Mouse (Mus musculus): ENCODE measurements around the gene Zbed3. TPM values are rescaled to one million over a fixed set of nuclear protein-coding genes. Genes with fewer than 3 reads are reported as not detected.
"Not testable (repeated sequence)": the region's sequence is repeated elsewhere in the genome, so short reads cannot be mapped to it uniquely, and the experiment has no call there.

The Zbed3 gene
- total RNA-seq, 2 experiments from 2014 or later: 20.6 to 23.3 TPM

DNA sequence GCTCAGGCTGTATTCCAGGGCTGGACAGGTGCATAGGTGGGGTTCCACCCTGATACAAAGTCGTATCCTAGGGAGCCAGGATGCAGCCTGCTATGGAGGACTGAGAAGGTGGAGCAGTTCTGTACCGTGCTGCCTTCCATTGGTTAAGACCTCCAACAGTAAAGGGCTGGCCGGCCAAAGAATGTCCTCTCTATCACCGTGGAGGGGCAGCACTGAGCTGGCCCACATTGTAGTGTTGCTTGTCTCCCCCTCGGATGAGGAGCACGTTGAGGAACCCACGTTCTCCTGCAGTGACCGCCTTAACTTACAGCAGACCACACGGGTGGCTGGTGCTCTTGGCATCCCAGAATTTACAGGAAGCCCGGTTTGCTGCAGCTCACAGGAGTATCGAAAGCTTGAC, 7.1 kb downstream of the Zbed3 start:
- DNase-seq (ENCODE audit: low spot score in 2 of 2): no peak

DNA sequence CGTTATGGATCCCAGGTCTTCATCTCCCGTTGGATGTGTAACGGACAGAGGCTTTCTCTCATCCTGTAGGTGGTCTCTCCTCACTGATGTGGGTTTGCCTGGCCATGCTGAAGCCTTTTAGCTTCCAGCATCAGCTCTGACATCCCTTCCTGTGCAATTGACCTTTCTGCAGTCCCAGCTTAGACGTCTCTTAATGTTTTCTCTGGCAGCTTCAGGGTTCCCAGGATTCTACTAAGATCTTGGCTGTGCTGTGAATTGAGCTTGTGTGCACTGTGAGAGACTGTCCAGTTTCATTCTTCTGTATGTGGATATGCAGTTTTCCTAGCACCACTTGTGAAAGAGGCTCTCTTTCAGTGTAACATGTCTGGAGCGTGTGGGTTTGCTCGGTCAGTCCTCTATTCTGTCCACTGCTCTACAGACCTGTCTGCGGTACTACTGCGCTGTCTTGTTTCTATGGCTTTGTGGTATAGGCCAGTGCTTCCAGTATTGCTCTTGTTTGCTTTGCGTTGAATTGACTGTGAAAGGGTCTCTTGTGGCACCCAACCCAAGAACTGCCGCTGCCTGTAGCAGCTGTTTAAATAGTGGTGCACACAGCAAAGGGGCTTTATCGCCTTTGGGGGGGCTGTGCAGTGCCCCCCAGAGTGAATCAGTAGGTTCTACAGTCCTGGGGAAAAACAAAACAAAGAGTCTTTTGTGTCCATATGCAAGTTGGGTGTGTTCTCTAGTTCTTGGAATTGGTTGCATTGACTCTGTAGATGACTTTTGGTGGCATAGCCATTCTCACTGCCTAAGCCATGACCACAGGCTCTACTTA, 8.9 kb downstream of the Zbed3 start:
- DNase-seq (ENCODE audit: low spot score in 2 of 2): no peak

DNA sequence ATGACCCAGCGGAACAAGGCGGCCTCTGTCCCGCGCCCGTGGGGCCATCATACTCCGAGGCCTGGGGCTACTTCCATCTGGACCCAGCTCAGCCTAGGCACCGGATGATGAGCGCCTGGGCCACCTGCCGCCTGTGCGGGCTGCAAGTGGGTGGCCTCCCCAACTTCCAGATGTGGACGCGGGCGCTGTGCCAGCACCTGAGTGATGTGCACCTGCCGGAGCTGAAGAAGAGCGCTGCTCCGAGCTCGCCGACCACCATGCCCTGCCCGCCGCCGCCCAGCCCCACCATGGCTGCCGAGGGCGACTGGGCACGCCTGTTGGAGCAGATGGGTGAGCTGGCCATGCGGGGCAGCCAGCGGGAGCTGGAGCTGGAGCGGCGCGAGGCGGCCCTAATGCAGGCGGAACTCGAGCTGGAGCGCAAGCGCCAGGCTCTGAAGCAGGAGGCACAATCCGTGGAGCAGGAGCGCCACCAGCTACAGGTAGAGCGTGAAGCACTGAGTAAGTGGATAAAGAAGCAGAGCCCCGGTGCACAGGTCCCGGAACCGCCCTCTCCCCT, 12.8 kb downstream of the Zbed3 start:
- DNase-seq (ENCODE audit: low spot score in 2 of 2): no peak

DNA sequence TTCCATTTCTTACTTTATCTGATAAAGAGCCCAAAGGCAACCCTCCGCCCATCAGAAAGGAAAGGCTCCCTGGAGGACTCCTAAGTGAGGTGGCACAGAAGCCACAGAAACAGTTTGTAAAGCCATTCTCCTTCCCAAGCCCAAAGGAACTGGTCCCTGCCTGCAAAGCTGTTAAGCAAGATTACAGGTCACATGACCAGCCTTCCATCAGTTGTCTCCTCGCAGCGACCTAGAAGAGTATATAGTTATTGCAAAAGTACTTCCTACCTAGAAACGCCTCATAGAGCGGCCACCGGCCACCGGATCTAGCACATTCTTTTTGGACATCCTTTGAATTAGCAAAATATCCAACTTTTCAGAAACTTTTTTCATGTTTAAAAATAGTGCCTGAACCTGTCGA, 20.1 kb downstream of the Zbed3 start:
- DNase-seq (ENCODE audit: low spot score in 2 of 2): no peak

DNA sequence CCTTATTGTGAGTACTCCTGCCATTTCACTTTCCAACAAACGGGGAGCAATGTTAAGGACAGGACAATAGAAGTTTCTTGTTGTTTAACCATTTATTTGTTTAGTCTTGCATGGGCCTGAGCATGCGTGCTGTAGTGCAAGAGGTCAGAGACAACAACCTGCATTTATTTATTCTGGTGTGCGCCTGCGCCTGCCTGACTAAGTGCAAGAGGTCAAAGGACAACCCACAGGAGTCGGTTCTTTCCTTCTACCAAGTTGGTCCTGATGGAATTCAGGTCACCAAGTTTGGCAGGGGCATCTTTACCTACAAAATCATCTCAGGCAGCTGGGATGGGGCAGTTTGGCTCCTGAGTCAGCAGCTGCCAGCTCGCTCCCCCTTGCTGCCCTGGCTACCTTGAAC, 22.5 kb downstream of the Zbed3 start:
- no peak for DNase-seq (ENCODE audit: low spot score in 2 of 2)

DNA sequence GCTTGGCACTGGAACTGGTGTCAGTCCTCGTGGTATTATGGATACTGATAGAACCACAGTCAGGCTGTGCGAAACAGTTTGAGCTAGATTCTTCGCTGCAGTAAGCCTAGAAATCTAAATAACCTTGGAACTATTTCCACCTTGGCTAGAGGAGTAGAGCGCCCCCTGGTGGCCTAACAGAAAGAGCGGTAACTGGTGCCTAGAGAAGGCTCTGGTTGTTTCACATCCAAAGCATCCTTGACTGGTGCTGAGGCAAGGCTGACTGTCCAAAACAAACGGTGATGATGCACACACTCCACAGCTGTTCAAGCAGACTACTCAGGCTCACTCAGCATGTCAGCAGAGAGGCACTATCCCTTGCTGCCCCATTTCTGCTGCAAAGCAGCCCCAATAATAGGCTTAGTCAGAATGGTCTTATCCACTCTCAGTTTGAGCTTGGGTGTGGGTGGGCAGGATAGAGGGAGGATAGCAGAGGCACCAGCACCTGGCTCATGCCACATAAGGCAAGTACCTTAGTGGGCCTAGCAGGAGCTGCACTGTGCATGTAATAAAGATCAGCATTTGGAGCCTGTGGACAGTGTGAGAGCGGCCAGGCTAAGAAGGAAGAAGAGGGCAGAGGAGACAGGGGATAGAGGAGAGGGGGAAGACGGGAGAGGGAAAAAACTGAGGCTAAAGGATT, 23.7 kb downstream of the Zbed3 start:
- DNase-seq (ENCODE audit: low spot score in 2 of 2): peak; percentile 42 to 70

DNA sequence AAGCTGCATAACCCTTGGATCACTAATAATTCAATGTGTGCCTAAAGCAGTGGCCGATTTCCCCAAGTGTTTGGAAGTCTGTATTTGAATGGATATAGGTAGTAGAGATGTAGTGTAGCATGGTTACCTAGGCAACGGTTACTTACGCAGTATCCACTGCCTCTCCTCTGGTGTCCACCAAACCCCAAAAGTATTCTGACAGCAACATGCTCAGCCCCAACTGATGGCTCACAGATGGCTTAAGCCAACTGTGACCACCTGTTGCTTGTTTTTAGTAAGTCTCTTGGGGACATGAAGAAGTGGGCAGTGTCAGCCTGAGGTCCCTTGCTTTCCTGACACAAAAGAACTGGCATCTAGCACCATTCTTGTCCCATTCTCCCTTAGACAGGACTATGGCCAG, 25.1 kb downstream of the Zbed3 start:
- no peak for DNase-seq (ENCODE audit: low spot score in 2 of 2)

DNA sequence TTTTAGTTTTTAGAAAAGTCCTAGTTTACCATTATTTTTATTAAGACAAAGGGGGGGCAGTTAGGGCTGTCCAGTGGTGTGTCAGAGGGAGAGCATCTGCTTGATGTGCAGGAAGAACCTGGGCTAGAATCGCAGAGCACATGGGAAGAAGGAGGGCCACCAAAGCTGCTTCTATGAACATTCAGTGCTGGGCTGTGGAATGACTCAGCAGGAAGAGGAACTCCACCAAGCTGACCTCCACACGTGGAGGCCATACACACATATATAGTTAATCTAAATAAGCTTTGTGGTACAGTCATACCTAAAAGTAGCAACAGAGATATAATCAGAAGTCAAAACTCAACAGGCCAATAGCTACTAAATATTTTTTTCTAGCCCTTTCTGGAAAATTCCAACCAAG, 34.8 kb downstream of the Zbed3 start:
- no peak for DNase-seq (ENCODE audit: low spot score in 2 of 2)

DNA sequence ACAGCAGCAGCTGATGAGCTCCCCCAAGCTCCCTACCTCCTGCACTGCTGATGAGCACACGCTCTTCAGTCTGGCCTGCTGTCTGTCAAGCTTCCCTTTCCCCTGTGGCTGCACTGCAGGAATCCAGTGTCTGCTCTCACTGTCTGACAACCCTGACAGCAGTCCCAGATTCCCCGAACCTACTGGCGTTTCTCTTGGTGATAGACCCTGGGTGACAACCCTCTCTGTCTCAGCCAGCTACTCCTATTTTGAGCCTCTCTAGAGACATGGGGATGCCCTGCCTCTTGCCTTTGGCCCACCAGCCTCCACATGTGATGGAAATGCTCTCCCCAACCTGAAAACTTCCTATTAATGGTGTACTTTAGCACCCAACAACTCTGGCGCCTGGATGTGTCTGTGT, 40.0 kb downstream of the Zbed3 start:
- no peak for DNase-seq (ENCODE audit: low spot score in 2 of 2)

DNA sequence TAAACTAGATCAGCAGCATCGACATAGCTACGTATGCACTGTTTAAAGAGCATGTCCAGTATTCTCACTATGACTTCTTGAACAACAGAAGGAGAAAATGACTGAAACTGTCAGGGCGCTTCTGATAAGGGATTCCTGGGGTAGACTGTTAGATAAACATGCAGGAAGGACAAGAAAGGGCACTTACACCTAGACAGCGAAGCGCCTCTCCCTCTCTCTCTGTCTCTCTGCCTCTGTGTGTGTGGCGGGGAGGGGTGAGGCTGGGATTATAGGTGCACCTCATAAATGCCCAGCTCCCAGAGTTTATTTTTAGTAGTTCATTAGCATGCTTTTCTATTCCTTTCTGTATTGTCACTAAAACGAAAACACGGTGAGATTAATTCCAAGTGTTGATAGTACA, 42.9 kb downstream of the Zbed3 start:
- no peak for DNase-seq (ENCODE audit: low spot score in 2 of 2)

DNA sequence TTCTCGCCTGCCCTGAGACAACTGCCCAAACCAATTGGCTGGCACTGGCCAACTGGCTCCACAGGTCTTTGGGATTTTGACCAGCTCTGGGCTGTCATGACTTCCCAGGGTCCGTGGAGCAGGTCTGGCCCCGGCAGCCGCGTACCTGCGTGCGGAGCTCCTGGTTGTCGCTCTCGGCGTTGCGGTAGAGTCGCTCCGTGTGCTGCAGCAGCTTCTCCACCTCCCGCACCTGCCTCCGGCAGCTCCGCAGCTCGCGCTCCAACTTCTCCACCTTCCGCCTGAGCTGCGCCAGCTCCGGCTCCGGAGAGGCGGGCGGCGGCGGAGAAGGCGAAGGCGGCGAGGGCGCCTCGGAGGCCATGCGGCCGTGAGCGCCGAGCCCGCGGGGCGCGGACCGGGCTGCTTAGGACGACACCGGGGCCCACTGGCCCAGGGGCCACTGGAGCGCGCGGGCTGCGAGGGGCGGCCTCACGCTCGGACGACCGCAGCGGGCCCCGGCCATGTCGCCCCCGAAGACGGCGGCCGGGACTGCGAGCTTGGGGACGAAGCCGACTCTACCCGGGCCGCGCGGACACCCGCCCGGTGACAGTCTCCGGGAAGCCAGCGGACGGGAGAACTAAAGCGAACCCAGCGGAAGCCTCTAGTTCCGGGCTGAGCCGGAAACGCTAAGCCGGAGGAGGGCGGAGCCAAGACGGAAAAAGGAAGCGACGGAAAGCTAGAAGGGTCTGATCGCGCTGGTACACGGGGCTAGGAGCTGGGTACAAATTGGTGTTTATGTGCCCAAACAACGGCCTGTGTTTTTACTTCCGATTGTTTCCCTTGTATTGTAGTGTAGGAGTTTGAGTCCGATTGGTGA, 51.5 kb downstream of the Zbed3 start, which contains the start of gene Aggf1:
Gene Aggf1, minus strand, starts transcription at position 652 of the 853 bp plus-strand sequence.
- peak; percentile 74 to 91 for DNase-seq (ENCODE audit: low spot score in 2 of 2)

DNA sequence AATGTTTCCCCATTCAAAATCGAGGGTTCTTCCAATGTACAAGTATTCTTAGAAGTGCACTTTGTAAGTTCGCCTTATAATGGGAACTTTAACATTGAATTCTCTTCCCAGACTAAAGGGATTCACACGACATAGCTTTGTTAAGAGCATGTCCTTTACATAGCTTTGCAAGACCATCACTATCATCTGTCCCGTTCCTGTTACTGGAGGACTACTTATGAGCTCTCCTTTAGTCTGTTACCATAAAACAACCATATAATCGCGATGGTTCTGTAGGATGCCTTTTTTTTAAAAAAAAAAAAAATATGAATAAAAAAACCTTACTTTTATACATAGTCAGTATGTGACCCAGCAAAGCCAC, 52.1 kb downstream of the Zbed3 start:
- no peak for DNase-seq (ENCODE audit: low spot score in 2 of 2)

DNA sequence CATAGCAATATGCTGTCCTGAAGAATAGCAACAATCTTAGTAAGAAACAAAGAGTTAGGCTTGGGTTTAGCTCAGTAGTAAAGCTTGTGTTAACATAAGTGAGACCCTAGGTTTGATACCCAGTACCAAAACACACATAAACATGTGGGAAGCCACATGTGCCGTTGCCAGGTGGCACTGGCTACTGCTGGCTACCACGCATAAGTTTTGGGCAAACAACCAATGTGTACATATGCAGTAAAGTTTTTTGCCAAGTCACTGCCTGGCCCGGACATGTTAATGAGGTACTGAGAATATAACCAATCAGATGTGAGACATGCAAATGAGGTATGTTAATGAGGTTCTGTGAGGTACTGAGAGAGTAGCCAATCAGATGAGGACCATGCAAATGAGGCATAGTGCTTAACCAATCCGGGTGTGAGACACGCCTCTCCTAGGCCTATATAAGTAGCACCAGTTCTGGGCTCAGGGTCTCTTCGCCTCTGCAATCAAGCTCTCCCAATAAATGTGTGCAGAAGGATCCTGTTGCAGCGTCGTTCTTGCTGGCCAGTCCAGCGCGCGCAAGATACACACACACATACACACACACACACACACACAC, 53.4 kb downstream of the Zbed3 start:
- DNase-seq (ENCODE audit: low spot score in 2 of 2): not testable (repeated sequence)

DNA sequence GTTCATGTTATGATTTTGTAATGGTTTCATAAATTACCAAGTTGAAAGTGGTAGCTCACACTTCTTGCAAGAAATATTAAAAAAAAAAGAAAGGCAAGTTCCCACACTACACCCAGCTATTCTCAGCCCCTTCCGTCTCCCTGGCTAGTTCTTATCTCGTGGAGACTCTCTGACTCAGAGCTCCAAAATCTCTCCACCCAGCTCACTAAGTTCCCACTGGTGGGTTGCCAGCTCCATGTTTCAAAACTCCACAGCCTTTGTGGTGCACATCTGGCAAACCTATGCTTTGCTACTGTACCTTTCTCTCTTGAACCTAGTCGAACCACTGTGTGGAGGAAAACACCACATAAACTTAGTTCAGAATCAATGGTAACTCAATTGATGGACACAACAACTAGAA, 55.3 kb downstream of the Zbed3 start:
- no peak for DNase-seq (ENCODE audit: low spot score in 2 of 2)

DNA sequence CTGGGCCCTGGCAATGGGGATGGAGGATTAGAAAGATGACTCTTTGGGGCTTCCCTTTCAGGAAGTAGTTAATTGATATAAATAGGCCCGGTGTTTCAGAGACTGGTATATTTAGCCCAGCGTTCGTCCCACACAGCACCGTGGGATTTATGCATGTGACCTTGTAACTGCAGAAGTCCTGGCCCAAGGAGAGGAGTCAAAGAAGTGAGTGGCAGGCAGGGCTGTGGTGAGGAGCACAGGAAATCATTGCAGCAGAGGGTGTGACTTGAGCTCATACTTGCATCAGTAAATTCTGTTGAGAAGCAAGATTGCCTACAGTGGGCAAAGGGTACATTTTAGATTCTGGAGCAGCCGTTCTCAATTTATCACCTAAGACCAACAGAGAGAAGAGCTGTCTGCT, 59.0 kb downstream of the Zbed3 start:
- no peak for DNase-seq (ENCODE audit: low spot score in 2 of 2)

Other genes starting within 250 kb of the Zbed3 start
- 1 to 10 TPM; 4.0 to 4.4 TPM for gene Pde8b, start 73.3 kb upstream of the Zbed3 start, total RNA-seq (2021)
- 10 to 100 TPM; 22.4 to 22.5 TPM for gene Aggf1, start 51.7 kb downstream of the Zbed3 start, total RNA-seq (2021)
- gene Crhbp, start 121.3 kb downstream of the Zbed3 start, total RNA-seq (2021): not detected
- 1 to 10 TPM in 1 of 2 experiments, under 1 TPM in 1; 0.83 to 1.6 TPM for gene S100z, start 155.1 kb downstream of the Zbed3 start, total RNA-seq (2021)
- gene F2rl1, start 201.6 kb downstream of the Zbed3 start, total RNA-seq (2021): 1 to 10 TPM; 1.4 to 1.6 TPM